Mouse (Mus musculus) layer of hippocampus, adult 2 months (tissue): ENCODE data around the gene Hoxc11. TPM values are rescaled to one million over a fixed set of nuclear protein-coding genes. Genes with fewer than 3 reads are reported as not detected.

Experiments
- DNase-seq, 2 experiments: peaks; one replicate each; pipeline ENCODE4 v3.0.0; 2022; ENCODE audit warnings: low spot score in 2 of 2
- H3K27ac ChIP-seq: fragments of 200-600 bp; 2 replicates; pipeline ENCODE4 v1.8.1; 2022
- H3K4me3 ChIP-seq: fragments of 200-600 bp; 2 replicates; pipeline ENCODE4 v1.8.1; 2022; ENCODE audit warnings: mild to moderate bottlenecking
- CTCF ChIP-seq: fragments of 200-600 bp; conservative IDR thresholded peaks from 2 replicates; pipeline ENCODE4 v1.8.1; 2022; ENCODE audit warnings: antibody characterized with exemption, mild to moderate bottlenecking, moderate library complexity
- total RNA-seq, 2 experiments: library from RNA; stranded (reverse); gene quantifications; 2 replicates each; pipeline ENCODE4 v1.2.3; 2021

Hoxc11 gene
- total RNA-seq, 2 experiments from 2014 or later, result not detected

GRCm38 (mm10) chr15:102976171-102976570 is 21.9 kb downstream of the Hoxc11 start, which contains the start of gene Hoxc9:
Hoxc9 (plus strand) TSS chr15:102976439.
- H3K27ac ChIP-seq, result no peak within 1 kb of the TSS
- TF ChIP-seq CTCF, result no peak
- no peak for DNase-seq
- no peak within 1 kb of the TSS for H3K4me3 ChIP-seq

- Histone ChIP-seq H3K4me3 (no peak overlapping the region), H3K27ac (no peak overlapping the region)
- TF ChIP-seq CTCF, result no peak
- no peak for DNase-seq
Measured at GRCm38 (mm10) chr15:102976631-102977422, 22.6 kb downstream of the Hoxc11 start.

- no peak for DNase-seq
- no peak for TF ChIP-seq CTCF
- Histone ChIP-seq H3K4me3 (no peak overlapping the region), H3K27ac (no peak overlapping the region)
Measured at GRCm38 (mm10) chr15:102977423-102977974, 23.3 kb downstream of the Hoxc11 start.

- no peak for DNase-seq
- no peak overlapping the region for H3K4me3 ChIP-seq
- no peak for TF ChIP-seq CTCF
- H3K27ac ChIP-seq, result no peak overlapping the region
Measured at GRCm38 (mm10) chr15:102978615-102979515, 24.6 kb downstream of the Hoxc11 start.

- no peak for DNase-seq
- H3K27ac ChIP-seq, result no peak overlapping the region
- no peak for TF ChIP-seq CTCF
- H3K4me3 ChIP-seq, result no peak overlapping the region
Measured at GRCm38 (mm10) chr15:102979936-102980335, 25.7 kb downstream of the Hoxc11 start.

- Histone ChIP-seq H3K27ac (no peak overlapping the region), H3K4me3 (no peak overlapping the region)
- DNase-seq, result no peak
- TF ChIP-seq CTCF, result no peak
Measured at GRCm38 (mm10) chr15:102980352-102980751, 26.1 kb downstream of the Hoxc11 start.

GRCm38 (mm10) chr15:102980912-102981311 is 26.7 kb downstream of the Hoxc11 start:
- Histone ChIP-seq H3K27ac (no peak overlapping the region), H3K4me3 (no peak overlapping the region)
- DNase-seq, result no peak
- TF ChIP-seq CTCF, result no peak

GRCm38 (mm10) chr15:102981379-102982288 is 27.4 kb downstream of the Hoxc11 start:
- H3K4me3 ChIP-seq, result no peak overlapping the region

GRCm38 (mm10) chr15:102983716-102984115 is 29.5 kb downstream of the Hoxc11 start:
- no peak overlapping the region for H3K4me3 ChIP-seq
- no peak overlapping the region for H3K27ac ChIP-seq
- no peak for TF ChIP-seq CTCF
- DNase-seq, result no peak

More at GRCm38 (mm10) chr15:102981379-102982288, 27.4 kb downstream of the Hoxc11 start:
- TF ChIP-seq CTCF, result no peak
- H3K27ac ChIP-seq, result no peak overlapping the region
- DNase-seq, result no peak

- DNase-seq, result no peak
- Histone ChIP-seq H3K27ac (no peak overlapping the region), H3K4me3 (no peak overlapping the region)
- TF ChIP-seq CTCF, result no peak
Measured at GRCm38 (mm10) chr15:102984521-102984920, 30.3 kb downstream of the Hoxc11 start.

GRCm38 (mm10) chr15:102984925-102985324 is 30.7 kb downstream of the Hoxc11 start:
- Histone ChIP-seq H3K4me3 (no peak overlapping the region), H3K27ac (no peak overlapping the region)
- no peak for DNase-seq
- no peak for TF ChIP-seq CTCF
